Mouse (Mus musculus) embryonic facial prominence, embryonic 15.5 days (tissue): ENCODE measurements around the gene Cep41. TPM values are rescaled to one million over a fixed set of nuclear protein-coding genes. Genes with fewer than 3 reads are reported as not detected.
A peak's percentile ranks its signal among the peaks of the same experiment; 100 is the strongest.

Experiments
- ATAC-seq: fragments of 200-750 bp; cut with Nextera tagmentation; 2 replicates; pipeline ENCODE4 v1.8.0; 2017; ENCODE audit warnings: low read depth, moderate TSS enrichment; ENCODE audit not compliant: insufficient number of reproducible peaks, low FRiP score, low TSS enrichment
- H3K27ac ChIP-seq: fragments of 300-500 bp; sonication (generic); replicated peaks from 2 replicates; pipeline ENCODE4 v1.5.1; 2015; ENCODE audit warnings: mild to moderate bottlenecking, inconsistent platforms
- H3K27me3 ChIP-seq: fragments of 300-500 bp; sonication (generic); 2 replicates; pipeline ENCODE4 v1.6.1; 2015; ENCODE audit warnings: inconsistent platforms
- H3K36me3 ChIP-seq: fragments of 300-500 bp; sonication (generic); 2 replicates; pipeline ENCODE4 v1.6.1; 2015; ENCODE audit warnings: mild to moderate bottlenecking, inconsistent platforms
- H3K4me1 ChIP-seq: fragments of 300-500 bp; sonication (generic); 2 replicates; pipeline ENCODE4 v1.6.1; 2015; ENCODE audit warnings: inconsistent platforms
- H3K4me2 ChIP-seq: fragments of 300-500 bp; sonication (generic); replicated peaks from 2 replicates; pipeline ENCODE4 v1.6.1; 2015; ENCODE audit warnings: mild to moderate bottlenecking, inconsistent platforms
- H3K4me3 ChIP-seq: fragments of 300-500 bp; sonication (generic); replicated peaks from 2 replicates; pipeline ENCODE4 v1.5.1; 2015; ENCODE audit warnings: mild to moderate bottlenecking, inconsistent platforms
- H3K9ac ChIP-seq: fragments of 300-500 bp; sonication (generic); 2 replicates; pipeline ENCODE4 v1.6.1; 2015; ENCODE audit warnings: inconsistent platforms
- H3K9me3 ChIP-seq: fragments of 300-500 bp; sonication (generic); replicated peaks from 2 replicates; pipeline ENCODE4 v1.6.1; 2016; ENCODE audit warnings: inconsistent platforms
- WGBS: fragments of 180-500 bp; shearing (Covaris S2); methylation state at CpG from one replicate; pipeline ENCODE4 v1.1.7; 2015; 5-methylcytosine and 5-hydroxymethylcytosine counted together
- microRNA counts: library from miRNA; unstranded; fragments of <30 nt; microRNA quantifications from one replicate; lab custom pipeline; 2016
- microRNA-seq: library from miRNA; unstranded; fragments of <30 nt; microRNA quantifications from one replicate; pipeline ENCODE4, GENCODE M21; 2016; ENCODE audit warnings: borderline number of aligned reads
- polyA plus RNA-seq: library from polyadenylated mRNA; unstranded; fragments of >200 nt; fragmentation: Nextera tagmentation; extraction: Ambion mirVana; gene quantifications from 2 replicates; pipeline ENCODE4 v1.2.1, GENCODE M21; 2015

The Cep41 gene
- polyA plus RNA-seq, 1 experiment from 2014 or later, result 33.1 TPM

DNA sequence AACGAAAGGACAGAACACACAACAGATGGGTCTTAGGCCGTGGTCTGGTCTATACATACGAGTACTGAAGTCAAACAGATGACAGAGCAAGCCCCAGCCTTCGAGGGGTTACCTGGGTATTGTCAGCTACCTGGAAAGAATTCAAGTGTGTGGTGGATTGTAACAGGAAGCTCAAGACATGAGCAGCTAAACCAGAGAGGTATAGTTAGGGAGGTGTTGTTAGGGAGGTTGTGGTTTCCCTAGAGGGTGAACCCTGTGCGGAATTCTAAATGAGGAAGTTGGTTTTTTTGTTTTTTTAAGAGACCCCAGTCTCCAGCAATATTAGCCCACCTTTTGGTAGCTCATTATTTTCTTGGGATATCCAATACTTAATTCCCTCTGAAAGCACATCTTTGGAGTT lies 87.9 kb downstream of the Cep41 start:
- H3K36me3 ChIP-seq, result no peaks in the 10 kb centered on the region
- no peak overlapping the region for H3K27ac ChIP-seq
- 56% methylated on average over 5 of the region's 5 CpGs for WGBS
- H3K4me1 ChIP-seq, result no peaks in the 10 kb centered on the region
- no peak overlapping the region for H3K4me3 ChIP-seq
- no peak overlapping the region for H3K9ac ChIP-seq
- no peaks in the 10 kb centered on the region for H3K9me3 ChIP-seq
- H3K4me2 ChIP-seq, result no peak overlapping the region
- no peak for ATAC-seq
- no peaks in the 10 kb centered on the region for H3K27me3 ChIP-seq

DNA sequence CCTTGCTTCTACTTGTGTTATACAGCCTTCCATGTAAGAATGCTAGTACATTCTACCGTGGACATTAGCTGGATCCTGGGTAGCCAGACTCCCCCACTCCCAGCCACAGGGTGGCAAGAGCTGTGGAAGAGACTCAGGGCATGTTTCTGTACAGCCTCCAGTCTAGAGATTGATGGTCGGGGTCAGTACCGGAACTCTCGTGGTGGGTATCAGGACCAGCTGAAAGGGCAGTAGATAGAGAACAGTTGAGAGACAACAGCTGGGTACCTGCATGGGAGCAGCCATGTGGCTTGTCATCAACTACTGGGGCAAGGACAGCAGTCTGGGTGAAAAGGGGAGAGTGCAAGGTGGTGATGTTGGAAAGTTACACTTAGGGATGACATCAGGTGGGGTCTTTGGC lies 88.4 kb downstream of the Cep41 start:
- 91% methylated on average over 4 of the region's 4 CpGs for WGBS
- Histone ChIP-seq H3K4me1 (no peaks in the 10 kb centered on the region), H3K27me3 (no peaks in the 10 kb centered on the region), H3K27ac (no peak overlapping the region), H3K36me3 (no peaks in the 10 kb centered on the region), H3K9ac (no peak overlapping the region), H3K4me2 (no peak overlapping the region), H3K9me3 (no peaks in the 10 kb centered on the region), H3K4me3 (no peak overlapping the region)
- ATAC-seq, result no peak

DNA sequence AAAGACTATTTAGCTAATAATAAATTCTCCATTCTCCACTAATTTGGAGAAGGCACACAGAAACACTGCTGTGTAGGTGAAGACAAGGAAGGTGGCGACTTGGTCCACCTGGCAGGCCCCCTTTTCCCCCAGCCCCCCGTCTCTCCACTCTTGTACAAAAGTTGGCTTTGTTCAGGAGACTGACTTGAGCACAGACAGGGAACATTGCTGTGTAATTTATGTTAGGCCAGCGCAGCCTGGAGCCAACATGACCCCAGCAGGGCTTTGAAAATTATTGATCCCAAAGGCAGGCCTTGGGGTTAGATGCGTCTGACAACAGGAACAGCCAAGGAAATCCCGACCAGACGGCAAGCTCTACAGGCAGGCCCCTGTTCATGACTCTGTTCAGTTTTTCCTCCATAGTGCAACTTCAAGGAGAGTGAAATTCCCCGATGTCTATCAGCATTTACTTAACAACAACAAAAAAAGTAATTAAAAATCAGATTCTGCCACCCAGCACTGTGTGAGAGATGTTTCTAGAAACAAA lies 89.1 kb downstream of the Cep41 start:
- no peak overlapping the region for H3K27ac ChIP-seq
- no peaks in the 10 kb centered on the region for H3K4me1 ChIP-seq
- H3K4me2 ChIP-seq, result no peak overlapping the region
- WGBS, result 53% methylated on average over 7 of the region's 7 CpGs
- no peak overlapping the region for H3K4me3 ChIP-seq
- no peak overlapping the region for H3K9ac ChIP-seq
- H3K36me3 ChIP-seq, result no peaks in the 10 kb centered on the region
- H3K27me3 ChIP-seq, result no peaks in the 10 kb centered on the region
- no peak for ATAC-seq
- no peaks in the 10 kb centered on the region for H3K9me3 ChIP-seq

MicroRNAs encoded within 50 kb of the gene (microRNA counts, 519-probe panel; counts per million panel counts)
- microRNA mmu-miR-335-3p (lab: Ali Mortazavi, UCI) (2,895 counts per million, percentile 69 among the panel's probes with 10 or more counts), microRNA mmu-miR-335-5p (lab: Ali Mortazavi, UCI) (4,305 counts per million, percentile 95 among the panel's probes with 10 or more counts)

Small RNA genes lying within 50 kb of the gene (microRNA-seq; reads per million reads assigned to microRNA genes)
- 43,274 reads per million, percentile 99 among the genes with 10 or more reads in this experiment for gene Mir335

Other genes with a start within 250 kb of the Cep41 start
- 27.5 and 29.1 TPM in 2 replicates for gene Tmem209, start 184.0 kb downstream of the Cep41 start, polyA plus RNA-seq
- gene Ssmem1, start 183.9 kb downstream of the Cep41 start, polyA plus RNA-seq, result 0.14 and 0.52 TPM in 2 replicates
- 3.4 and 5.2 TPM in 2 replicates for gene Cpa2, start 152.2 kb downstream of the Cep41 start, polyA plus RNA-seq
- 5.1 and 6.3 TPM in 2 replicates for gene Cpa4, start 125.4 kb downstream of the Cep41 start, polyA plus RNA-seq
- gene Cpa5, start 82.7 kb downstream of the Cep41 start, polyA plus RNA-seq, result 0.43 and 1.3 TPM in 2 replicates
- gene Cpa1, start 54.5 kb downstream of the Cep41 start, polyA plus RNA-seq, result 0.98 and 1.2 TPM in 2 replicates
- gene Mest, start 29.8 kb upstream of the Cep41 start, polyA plus RNA-seq, result 1,312 and 1,376 TPM in 2 replicates
- gene Copg2, start 203.0 kb upstream of the Cep41 start, polyA plus RNA-seq, result 23.9 and 26.6 TPM in 2 replicates
- 0.29 TPM in 1 of 2 replicates, not detected in the other for gene Tsga13, start 221.8 kb upstream of the Cep41 start, polyA plus RNA-seq